Mouse (Mus musculus): ENCODE data around the gene Msn. TPM values are rescaled to one million over a fixed set of nuclear protein-coding genes. Genes with fewer than 3 reads are reported as not detected.
"Not testable (repeated sequence)": the region's sequence is repeated elsewhere in the genome, so short reads cannot be mapped to it uniquely, and the experiment has no call there.

The Msn gene
- total RNA-seq, 4 experiments from 2014 or later: 16.0 to 22.6 (median 18.5) TPM

DNA sequence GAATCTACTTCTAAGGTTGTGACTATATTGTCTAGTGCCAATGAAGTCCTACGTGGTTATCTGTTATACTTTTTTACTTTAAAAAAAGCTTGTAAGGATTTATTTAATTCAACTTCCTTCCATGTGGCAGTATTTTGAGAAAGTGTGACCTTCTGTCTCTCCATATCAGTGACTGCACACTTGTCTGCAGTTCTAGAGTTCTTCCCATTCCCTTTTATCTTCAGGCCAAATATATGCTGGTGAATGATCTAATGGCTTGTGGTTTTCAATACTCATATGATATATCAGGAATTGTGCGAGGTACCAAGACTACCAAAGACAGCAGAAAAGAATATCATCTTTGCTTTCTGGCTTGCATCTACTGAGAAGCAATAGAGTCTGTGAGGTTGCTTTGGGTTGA, 43.4 kb downstream of the Msn start:
- no peak for DNase-seq (ENCODE audit: low spot score in 2 of 2)

DNA sequence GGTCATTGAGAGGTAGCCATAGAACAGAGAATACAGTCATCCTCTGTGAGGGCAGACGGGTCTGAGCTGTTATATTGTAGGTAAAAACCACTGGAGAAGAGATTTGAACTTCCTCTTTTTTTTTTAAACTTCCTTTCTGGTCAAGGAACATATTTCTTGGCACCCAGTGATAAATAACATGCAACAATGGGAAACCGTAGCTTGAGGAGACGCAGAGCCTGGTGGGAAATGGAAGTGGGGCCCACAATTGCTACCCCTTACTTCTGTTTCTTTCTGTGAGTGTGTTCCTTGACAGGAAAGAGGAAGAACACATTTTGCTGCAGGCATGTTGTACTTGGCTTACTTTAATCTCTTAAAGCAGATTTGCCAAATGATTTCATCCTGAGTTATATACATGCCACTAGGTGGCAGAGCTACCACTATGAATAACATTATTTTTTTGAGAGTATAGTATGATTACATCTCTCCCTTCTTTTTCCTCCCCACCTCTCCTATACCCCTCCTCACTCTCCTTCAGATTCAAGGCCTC, 49.2 kb downstream of the Msn start:
- no peak for DNase-seq (ENCODE audit: low spot score in 2 of 2)

DNA sequence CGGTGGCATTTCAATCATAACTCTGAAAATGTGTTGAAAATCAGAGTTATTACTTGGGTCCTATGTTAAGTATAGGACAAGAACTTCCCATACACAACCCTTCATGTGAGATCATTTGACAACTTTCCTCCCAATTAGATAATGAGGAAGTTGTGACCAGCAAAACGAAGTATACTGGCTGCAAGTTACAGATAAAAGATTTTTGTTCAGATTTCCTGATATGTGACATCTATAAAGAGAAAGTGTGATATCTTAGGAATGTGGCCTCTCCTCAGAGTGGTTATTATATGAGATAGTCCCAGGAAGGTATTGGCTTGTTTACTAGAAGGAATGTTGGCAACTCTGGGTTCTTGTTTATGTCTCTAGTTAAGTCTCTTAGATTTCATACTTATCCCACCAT, 52.4 kb downstream of the Msn start:
- no peak for DNase-seq (ENCODE audit: low spot score in 2 of 2)

DNA sequence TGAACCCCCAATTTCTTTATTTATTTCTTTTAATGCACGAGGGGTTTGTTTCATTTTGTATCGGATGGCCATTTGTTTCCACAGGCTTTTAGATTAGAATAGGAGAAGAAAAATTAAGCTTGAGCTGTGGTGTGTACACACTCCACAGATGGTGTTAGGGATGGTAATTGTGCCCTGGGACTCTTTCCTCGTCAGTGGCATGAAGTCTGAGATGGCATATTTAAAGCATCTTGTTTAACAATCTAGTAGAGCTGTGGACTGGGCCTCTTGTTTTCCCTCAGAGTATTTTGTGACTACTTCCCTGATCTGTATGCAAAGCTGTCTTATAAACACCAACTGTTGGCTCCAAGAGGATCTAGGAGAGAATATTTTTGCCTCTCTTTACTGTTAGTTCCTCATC, 57.5 kb downstream of the Msn start:
- no peak for DNase-seq (ENCODE audit: low spot score in 2 of 2)

DNA sequence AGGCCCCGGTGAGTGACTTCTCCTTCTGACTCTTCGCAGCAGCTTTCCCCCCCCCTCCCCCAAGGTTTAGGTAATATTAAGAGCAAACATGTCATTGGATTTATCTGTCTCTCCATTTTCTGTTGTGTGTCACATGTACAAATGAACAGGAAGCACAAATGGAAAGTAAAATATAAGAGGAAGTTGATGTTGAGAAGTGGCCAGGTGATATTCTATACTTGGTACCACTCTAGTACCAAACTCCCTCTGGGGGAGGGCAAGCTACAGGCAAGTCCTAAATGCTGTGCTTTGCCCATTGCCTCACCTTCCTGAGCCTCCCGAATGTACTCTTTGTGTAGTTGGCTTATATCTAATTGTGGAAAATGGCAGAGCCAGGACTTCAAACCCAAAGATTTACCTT, 62.1 kb downstream of the Msn start:
- no peak for DNase-seq (ENCODE audit: low spot score in 2 of 2)

DNA sequence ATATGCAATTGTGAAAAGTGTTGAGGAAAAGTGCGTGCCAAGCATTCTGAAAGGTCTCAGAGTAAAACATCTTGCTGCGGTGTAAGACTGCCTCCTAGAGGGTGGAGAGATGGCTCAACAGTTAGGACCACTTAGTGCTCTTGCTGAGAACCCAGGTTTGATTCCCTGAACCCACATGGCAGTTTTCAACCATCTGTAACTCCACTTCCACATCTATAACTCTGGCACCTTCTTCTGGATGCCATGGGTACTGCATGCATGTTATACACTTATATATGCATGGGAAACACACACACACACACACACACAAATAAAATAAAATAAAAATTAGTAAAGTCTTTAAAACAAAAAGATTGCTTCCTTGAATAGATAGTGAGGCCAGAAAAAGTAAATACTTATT, 66.7 kb downstream of the Msn start:
- DNase-seq (ENCODE audit: low spot score in 2 of 2): no peak

DNA sequence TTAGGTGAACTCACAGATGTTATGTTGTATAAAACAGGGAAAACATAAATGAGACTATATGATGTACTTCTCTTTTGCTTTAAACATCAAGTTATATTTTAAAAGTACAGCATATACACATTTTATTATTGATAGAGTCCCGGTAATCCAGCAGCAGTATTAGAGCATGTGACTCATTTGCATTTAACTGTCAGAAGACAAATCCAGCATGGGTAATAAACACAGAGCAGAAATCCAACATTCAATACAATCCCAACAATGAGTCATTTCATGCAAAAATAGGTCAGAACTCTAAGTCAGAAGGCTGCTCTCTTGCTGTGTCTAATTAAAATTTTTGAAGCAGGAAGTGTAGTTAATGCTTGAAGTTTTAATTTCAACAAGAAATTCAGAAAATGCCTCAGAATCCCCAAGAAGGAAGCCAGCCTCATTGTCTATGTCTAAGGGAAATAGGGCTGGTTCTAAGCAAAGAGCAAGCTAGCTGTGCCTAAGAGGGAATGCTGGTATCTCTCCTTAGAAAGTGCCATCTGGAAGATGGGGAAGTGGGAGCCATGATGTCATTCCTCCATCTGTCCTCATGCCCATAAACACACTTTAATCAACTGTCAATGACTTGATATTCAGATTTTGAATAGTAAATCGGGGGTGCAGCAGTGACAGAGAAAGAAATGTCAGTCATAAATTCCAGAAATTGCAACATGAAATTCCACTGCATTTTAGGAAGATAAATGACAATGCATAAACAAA, 76.0 kb downstream of the Msn start:
- no peak for DNase-seq (ENCODE audit: low spot score in 2 of 2)

DNA sequence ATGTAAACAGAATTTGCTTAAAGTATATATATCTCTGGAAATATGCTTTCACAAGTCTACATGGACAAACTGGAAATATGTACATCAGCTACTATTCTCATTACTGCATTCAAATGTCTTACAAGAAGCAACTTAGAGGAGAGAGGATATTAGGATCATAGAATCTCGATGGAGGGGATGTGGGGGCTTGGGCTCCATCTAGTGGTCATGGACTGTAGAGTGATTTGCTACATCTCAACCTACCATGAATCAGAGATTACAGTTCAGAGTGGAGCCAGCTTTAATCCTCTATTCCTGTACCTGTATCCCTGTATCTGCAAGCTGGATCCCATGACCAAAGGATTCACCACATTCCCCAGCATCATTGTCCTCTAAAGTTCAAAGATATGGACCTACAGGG, 82.6 kb downstream of the Msn start:
- no peak for DNase-seq (ENCODE audit: low spot score in 2 of 2)

DNA sequence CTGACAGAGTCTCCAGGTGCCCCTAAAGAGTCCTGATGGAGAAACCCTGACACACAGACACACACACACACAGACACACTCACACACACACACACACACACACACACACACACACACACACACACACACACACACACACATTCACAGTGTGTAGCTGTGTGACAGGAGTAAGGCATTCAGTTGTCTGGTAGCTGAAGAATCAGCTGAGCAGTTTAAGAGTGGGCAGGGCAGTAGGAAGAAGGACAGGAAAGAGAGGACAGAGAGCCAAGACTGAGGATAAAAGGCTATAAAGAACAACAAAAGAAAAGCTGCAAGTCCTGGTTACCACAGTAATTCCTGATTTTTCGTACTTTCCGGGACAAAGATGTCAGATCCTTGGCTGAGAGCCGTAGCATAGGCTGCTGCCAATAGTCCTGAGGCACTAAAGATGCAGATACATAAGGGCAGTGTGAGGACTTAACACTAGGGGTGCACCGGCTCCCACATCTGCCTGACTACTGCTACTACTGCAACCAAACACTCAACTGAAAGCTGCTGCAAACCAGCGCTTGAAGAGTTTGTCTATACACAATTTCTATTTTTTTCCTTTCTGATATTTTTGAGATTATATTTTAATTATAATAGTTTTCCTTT, 88.4 kb downstream of the Msn start:
- no peak for DNase-seq (ENCODE audit: low spot score in 2 of 2)

DNA sequence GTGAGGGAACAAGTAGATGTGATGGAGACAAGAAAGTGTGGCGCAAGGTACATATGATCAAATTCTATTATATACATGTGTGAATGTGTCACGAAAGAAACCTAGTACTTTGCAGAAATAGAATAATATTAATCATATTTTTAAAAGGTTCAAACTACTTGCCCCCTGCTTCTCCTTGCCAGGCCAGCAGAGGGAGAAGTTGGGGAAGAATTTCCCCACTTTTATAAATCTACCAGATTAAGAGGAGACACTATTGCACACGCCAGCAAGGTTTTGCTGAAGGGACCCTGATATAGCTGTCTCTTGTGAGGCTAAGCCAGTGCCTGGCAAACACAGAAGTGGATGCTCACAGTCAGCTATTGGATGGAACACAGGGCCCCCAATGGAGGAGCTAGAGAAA, 109.3 kb downstream of the Msn start:
- not testable (repeated sequence) for DNase-seq (ENCODE audit: low spot score in 2 of 2)

DNA sequence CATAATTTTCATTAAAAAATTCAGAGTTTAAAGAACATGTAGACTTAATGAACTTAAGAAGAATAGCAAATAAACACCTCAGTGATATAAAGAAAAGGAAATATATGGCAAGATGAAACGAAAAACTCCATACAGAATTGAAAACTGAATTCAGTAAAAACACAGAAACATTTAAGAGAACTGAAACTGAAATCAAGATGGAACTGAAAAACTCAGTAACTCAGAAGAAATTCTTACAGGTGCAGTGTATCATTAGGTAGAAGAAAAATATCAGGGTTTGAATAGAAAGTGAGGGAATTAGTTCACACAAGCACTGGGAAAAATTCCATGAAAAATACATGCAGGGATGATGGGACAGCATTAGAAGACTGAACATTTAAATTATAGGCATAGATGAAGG, 111.0 kb downstream of the Msn start:
- DNase-seq (ENCODE audit: low spot score in 2 of 2): no peak

DNA sequence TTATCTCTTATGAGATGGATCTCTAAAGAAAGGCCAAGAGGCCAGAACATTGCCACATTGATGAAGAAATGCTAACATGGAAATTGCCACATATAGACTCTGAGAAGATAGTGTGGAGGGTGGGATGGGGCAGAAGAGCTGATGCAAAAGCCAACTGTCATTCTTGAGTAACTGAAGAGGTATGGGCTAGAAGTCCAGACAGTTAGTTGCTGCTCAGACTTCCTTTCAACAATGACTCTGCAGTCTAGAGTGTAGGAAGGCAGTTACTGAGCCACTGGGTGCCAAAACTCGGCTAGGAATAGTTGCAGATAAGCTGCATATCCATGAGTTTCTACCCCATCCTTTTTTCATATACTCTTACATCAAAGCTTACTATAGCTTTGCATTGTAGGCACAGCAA, 122.2 kb downstream of the Msn start:
- DNase-seq (ENCODE audit: low spot score in 2 of 2): no peak

Other genes with a start within 250 kb of the Msn start
- gene Las1l, start 139.1 kb upstream of the Msn start, total RNA-seq (2022): 10 to 100 TPM; 24.3 to 31.7 (median 26.5) TPM
- not detected for gene Vsig4, start 197.4 kb downstream of the Msn start, total RNA-seq (2022)

Measured in gastrocnemius, adult 8-10 months (tissue).